Mouse (Mus musculus) lung, adult 10 weeks (tissue): ENCODE results near the gene Tsc22d4. TPM values are rescaled to one million over a fixed set of nuclear protein-coding genes. Genes with fewer than 3 reads are reported as not detected.

Experiments used
- polyA plus RNA-seq: library from polyadenylated mRNA; stranded (reverse); fragments of 350-450 nt; fragmentation: Illumina TruSeq; extraction: RNeasy Lipid Tissue Mini Kit (QIAGEN cat#74804); gene quantifications from one replicate; pipeline ENCODE4 v1.2.3, GENCODE M21; 2014; ENCODE audit warnings: low read depth, low replicate concordance; ENCODE audit not compliant: insufficient read depth

Gene Tsc22d4
- polyA plus RNA-seq = 50.7 TPM

DNA sequence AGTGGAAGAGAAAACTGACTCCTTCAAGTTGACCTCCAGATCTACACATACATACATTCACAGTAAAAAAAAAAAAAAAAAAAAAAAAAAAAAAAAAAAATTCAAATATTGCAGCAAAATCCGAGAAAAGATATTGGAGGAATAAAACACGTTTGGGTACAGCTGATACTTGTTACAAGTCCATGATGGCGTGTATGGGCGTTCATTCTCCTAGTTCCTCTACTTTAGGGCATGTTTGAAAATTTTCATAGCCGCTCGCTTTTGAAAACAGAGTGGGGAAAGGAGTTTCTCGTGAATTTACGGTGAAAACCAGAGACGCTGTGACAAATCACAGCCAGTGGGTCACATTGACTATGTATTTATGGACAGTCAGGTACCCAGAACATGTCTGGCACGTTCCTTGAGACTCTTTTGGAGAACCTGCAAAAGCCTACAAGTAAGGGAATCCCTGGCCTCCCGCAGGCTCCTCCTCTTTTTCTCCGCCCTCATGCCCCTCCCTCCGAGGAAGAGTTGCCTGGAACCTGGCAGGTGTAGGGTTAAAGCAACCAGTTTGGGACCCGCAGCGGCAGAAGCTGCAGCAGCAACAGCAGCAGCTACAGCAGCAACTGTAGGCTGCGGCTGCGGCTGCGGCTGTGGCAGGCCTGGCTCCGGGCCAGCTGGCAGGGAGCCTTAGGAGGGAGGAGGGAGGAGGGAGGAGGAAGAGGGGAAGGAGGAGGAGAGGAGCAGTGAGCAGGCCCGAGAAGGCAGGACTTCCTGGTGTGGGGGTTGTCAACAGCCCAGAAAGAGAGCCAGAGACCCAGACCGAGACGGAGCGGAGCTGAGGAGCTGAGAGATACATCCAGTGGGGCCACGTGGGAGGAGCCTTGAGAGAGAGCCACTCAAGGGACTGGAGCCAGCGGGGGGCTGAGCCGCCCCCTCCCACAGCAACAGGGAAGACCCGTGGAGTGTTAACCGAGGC, at the start of gene Tsc22d4:
Gene Tsc22d4 (plus strand): TSS at position 517 of the 958 bp plus-strand sequence.

DNA sequence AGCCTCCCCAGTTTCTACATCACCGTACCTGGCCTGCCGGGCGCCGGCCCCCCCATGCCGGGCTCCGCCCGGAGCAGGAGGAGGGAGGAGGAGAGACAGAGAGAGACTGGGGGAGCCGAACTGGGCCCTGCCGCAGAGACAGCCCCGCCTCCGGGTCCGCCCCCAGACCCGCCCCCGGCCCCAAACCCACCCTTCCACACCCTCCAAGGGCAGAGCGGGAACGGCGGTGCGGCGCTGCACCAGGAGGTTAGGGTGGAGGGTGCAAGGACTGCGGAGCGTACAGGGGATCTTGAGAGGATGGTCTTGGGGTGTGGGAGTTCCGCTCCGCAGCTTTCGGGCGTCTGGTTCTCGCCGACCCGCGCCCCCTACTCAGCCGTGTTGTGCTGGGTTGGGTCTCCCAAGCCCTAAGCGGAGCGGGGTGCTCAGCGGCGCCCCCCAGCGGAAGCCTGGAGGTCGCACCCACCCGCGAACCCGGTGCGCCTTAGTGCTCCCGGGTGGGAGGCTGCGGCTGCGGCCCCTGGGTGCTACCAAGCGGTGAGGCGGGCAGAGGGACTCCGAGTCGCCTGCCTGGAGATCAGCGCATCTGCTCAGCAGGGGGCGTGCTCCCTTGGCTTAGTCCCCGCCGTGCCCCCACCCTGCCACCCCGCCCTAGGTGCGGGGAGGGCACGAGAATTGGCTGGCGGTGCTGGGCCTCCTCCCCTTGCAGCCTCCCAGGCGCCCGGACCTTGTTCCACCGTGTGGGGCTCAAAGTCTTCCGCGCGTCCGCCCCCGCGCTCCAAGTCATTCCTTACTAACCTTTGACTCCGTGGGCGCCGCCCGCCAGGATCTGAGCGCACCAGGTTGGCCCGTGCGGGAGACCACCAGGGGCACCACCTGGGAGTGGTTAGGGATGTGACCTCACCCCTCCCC, 4.3 kb upstream of the Tsc22d4 start, which contains the start of gene Nyap1:
Gene Nyap1 (minus strand): TSS at position 585 of the 909 bp plus-strand sequence.

DNA sequence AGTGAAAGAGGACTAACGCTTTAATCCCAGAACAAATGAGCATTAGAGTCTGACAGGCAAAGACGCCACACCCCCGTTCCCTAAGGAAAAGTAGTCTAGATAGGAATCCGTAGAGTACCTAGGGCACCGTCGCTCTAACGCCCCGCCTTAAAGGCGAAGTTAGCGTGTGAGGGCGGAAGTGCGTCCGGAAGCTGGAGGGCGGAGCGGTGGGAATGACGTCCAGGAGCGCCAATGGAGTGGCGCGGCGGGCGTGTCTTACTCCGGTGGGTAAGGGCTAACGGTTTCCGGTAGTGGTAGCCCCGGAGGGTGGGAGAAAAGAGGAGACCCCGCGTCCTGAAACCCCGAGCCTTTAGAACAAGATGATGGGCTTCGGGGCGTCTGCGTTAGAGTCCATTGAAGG, 33.1 kb downstream of the Tsc22d4 start, which contains the start of gene Ppp1r35:
Gene Ppp1r35 (plus strand): TSS at position 215 of the 400 bp plus-strand sequence.

DNA sequence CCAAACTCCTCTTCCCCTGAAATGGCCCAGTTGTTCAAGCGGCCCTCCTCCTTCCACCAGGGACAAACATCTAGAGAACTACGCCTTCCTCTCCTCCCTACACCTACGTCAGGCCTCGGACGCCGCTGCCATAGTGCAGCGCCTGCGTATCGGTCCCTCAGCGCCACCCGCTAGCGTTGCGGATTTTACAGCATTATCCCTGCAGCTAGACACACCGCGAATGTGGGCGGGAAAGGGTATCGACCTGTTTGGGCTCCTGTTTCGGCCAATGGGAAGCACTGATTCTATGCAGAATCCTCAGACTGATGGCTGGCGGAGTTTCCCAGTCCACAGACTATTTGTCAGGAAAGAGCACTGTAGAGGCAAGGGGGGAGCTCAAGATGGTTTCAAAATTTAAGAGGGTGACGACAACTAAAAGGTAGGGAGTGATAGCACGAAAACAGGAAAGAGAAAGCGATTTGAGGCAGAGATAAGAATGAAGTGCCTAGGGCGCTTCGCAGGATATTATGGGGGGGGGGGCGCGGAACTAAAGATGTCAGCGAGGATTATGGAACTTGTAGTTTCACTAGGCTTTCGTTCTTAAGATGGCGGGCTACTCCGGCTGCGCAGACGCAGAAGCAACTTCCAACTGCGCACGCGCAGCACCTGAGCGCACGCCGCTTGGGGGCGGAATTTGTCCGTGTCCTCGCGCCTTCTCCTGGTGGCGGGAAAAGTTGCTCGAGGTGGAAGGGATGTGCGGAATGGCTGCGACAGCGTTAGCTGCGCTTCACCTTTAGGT, 41.8 kb downstream of the Tsc22d4 start, which contains the start of the genes Mepce and Zcwpw1:
Gene Mepce (minus strand): TSS at position 505 of the 778 bp plus-strand sequence.
Gene Zcwpw1 (plus strand): TSS at position 648 of the 778 bp plus-strand sequence.

Other genes starting within 250 kb of the Tsc22d4 start
- gene Pop7, start 243.2 kb upstream of the Tsc22d4 start, polyA plus RNA-seq = 19.3 TPM
- gene Gigyf1, start 227.2 kb upstream of the Tsc22d4 start, polyA plus RNA-seq = 8.9 TPM
- not detected for gene Epo, start 212.5 kb upstream of the Tsc22d4 start, polyA plus RNA-seq
- gene Gnb2, start 212.2 kb upstream of the Tsc22d4 start, polyA plus RNA-seq = 420 TPM
- gene Actl6b, start 192.2 kb upstream of the Tsc22d4 start, polyA plus RNA-seq = not detected
- gene Tfr2, start 175.9 kb upstream of the Tsc22d4 start, polyA plus RNA-seq = not detected
- gene Mospd3, start 144.7 kb upstream of the Tsc22d4 start, polyA plus RNA-seq = 19.9 TPM
- 121 TPM for gene Pcolce, start 131.9 kb upstream of the Tsc22d4 start, polyA plus RNA-seq
- gene Fbxo24, start 116.7 kb upstream of the Tsc22d4 start, polyA plus RNA-seq = 1.0 TPM
- 21.1 TPM for gene Lrch4, start 116.6 kb upstream of the Tsc22d4 start, polyA plus RNA-seq
- 9.9 TPM for gene Gm20605, start 116.6 kb upstream of the Tsc22d4 start, polyA plus RNA-seq
- 19.7 TPM for gene Sap25, start 104.4 kb upstream of the Tsc22d4 start, polyA plus RNA-seq
- gene Irs3, start 100.0 kb upstream of the Tsc22d4 start, polyA plus RNA-seq = 2.0 TPM
- 9.6 TPM for gene Agfg2, start 61.0 kb upstream of the Tsc22d4 start, polyA plus RNA-seq
- 0.86 TPM for gene Nyap1, start 4.1 kb upstream of the Tsc22d4 start, polyA plus RNA-seq
- gene Ppp1r35, start 33.1 kb downstream of the Tsc22d4 start, polyA plus RNA-seq = 31.5 TPM
- 30.7 TPM for gene Mepce, start 41.9 kb downstream of the Tsc22d4 start, polyA plus RNA-seq
- 1.9 TPM for gene Zcwpw1, start 42.1 kb downstream of the Tsc22d4 start, polyA plus RNA-seq
- 15.6 TPM for gene Pilra, start 90.6 kb downstream of the Tsc22d4 start, polyA plus RNA-seq
- gene Pilrb1, start 112.4 kb downstream of the Tsc22d4 start, polyA plus RNA-seq = 8.0 TPM
- 7.1 TPM for gene Pilrb2, start 126.1 kb downstream of the Tsc22d4 start, polyA plus RNA-seq
- 2.5 TPM for gene Cyp3a13, start 175.9 kb downstream of the Tsc22d4 start, polyA plus RNA-seq
- not detected for gene Gjc3, start 217.4 kb downstream of the Tsc22d4 start, polyA plus RNA-seq
- gene Azgp1, start 235.8 kb downstream of the Tsc22d4 start, polyA plus RNA-seq = 6.2 TPM